Mouse (Mus musculus) cortical plate, adult 2 months (tissue): ENCODE measurements around the gene Cox6b1. TPM values are rescaled to one million over a fixed set of nuclear protein-coding genes. Genes with fewer than 3 reads are reported as not detected.
A peak's percentile ranks its signal among the peaks of the same experiment; 100 is the strongest.

ENCODE experiments used
- H3K27ac ChIP-seq: fragments of 200-500 bp; 2 replicates; pipeline ENCODE4 v1.5.1; 2012; ENCODE audit warnings: low read length, control low read depth, inconsistent platforms; ENCODE audit not compliant: insufficient read depth
- H3K4me1 ChIP-seq: fragments of 200-500 bp; 2 replicates; pipeline ENCODE4 v1.6.1; 2011; ENCODE audit warnings: low read length; ENCODE audit not compliant: control insufficient read depth, insufficient read depth
- H3K4me3 ChIP-seq: fragments of 200-500 bp; 2 replicates; pipeline ENCODE4 v1.5.1; 2011; ENCODE audit warnings: mild to moderate bottlenecking, low read length, control low read depth; ENCODE audit not compliant: insufficient read depth
- CTCF ChIP-seq: fragments of 200-500 bp; IDR thresholded peaks from 2 replicates; pipeline ENCODE4 v1.5.1; 2011; ENCODE audit warnings: mild to moderate bottlenecking, control low read depth, low read length; ENCODE audit not compliant: insufficient read depth; ENCODE audit errors: extremely low read depth
- POLR2A ChIP-seq: fragments of 200-500 bp; IDR thresholded peaks from 2 replicates; pipeline ENCODE4 v1.6.1; 2011; ENCODE audit warnings: mild to moderate bottlenecking, low read length, control low read depth; ENCODE audit not compliant: insufficient read depth; ENCODE audit errors: extremely low read depth
- polyA plus RNA-seq: library from polyadenylated mRNA; depleted of rRNA; stranded (reverse); fragments of >200 nt; gene quantifications from 2 replicates; pipeline ENCODE4 v1.2.3, GENCODE M21; 2012

The Cox6b1 gene
- polyA plus RNA-seq, 1 experiment: 1,068 TPM

DNA sequence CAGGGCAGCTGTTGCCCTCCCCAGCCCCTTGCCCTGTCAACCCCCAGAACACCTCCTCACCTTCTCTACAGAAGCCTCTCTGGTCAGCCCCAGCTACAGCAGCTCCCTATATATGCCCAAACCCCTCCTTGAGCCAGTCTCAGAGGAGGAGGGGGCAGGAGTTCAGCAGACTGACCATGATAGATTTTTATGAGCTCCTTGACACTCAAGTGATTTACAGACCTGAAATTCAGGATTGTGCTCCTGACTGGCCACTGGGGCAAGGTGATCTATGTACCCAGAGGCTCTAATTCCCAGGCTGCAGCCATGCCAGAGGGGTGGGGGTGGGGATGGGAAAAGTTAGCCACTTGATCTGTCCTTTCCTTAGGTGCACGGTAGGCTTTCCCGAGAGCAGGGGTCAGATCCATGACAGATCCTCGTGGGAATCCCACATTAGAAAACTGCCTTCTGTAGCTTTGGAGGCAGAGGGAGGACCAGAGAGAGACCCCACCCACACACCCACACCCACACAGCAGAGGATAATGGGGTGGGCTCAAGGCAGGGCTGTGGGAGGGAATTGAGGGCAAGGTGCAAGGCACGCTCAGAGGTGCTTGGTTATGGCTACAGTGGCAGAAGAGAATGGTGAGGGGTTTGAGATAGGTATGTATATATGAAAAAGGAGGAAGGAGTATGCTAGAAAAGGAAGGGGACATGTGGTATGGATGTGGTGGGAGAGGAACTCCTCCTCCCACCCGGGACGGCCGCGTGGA lies 13.1 kb downstream of the Cox6b1 start, which contains the start of gene Upk1a:
TSS of gene Upk1a (minus strand) at position 194 of the 749 bp plus-strand sequence.
- Histone ChIP-seq H3K4me3 (no peak within 1 kb of the TSS), H3K27ac (no peak within 1 kb of the TSS), H3K4me1 (no peaks in the 10 kb centered on the region)
- TF ChIP-seq CTCF: no peak
- TF ChIP-seq POLR2A: no peak

DNA sequence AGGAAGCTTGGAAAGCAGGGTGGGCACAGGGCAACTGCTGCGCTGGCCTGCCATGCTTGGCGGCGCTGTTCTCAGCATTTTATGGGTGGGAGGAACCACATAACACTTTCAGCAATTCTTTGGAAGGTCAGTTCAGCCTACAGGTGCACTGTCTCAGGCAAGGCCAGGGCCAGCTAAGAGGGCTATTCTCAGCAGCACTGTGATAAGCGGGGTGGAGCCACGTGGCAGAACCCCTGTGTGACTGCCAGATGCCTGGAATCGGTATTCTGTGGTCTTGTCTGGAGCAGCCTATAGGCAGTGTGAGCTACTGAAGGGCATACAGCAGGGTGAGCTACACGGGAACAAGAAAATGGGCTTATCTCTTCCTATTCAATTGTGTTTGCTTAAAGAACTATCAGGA lies 15.9 kb downstream of the Cox6b1 start:
- no peak overlapping the region for H3K4me3 ChIP-seq
- TF ChIP-seq POLR2A (no peak), CTCF (no peak)
- H3K27ac ChIP-seq: no peak overlapping the region
- H3K4me1 ChIP-seq: no peaks in the 10 kb centered on the region

DNA sequence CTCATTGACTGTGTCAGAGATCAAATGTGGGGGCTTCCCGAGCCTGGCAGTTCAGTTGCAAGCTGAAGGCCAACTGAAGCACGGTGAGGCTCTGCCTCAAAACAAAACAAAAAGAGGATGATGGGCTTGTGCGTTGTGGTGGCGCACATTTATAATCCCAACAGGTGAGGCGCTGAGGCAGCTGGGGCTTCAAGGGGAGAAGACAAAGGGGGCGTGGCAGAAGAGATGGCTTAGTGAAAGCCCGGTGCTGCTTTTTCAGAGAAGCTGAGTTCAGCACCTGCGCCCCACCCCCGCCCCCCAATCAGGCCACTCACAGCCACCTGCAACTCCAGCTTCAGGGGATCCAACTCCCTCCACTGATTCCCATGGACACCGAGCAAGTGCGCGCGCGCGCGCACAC lies 17.5 kb downstream of the Cox6b1 start:
- Histone ChIP-seq H3K27ac (no peak overlapping the region), H3K4me3 (no peak overlapping the region), H3K4me1 (no peaks in the 10 kb centered on the region)
- no peak for TF ChIP-seq CTCF
- no peak for TF ChIP-seq POLR2A

DNA sequence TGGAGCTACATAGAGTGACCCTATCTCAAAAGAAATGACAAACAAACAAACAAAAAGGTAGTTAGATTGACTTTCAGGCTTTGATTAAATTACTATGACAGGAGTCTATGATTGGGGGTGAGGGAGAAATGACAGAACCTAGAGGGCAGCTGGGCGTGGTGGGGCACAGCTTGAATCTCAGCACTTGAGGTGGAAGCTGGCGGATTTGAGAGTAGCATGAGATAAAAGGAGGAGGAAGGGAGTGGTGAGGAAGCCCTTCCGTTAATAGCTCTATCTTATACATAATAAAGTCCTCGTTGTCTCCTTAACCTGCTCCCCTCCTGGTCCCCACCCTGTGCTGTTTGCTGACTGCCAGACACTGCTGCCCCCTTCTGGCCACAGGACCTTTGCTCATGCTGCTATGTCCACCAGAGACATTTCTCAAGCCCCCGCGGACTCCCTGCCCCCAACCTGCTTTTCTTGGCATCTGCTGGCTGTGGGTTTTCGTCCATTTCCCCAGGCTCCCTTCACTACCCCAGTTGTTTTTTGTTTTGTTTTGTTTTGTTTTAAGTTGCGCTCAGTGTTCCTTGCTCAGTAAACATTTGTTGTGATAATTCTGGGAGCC lies 18.1 kb downstream of the Cox6b1 start:
- TF ChIP-seq CTCF (peak; percentile 45), POLR2A (no peak)
- Histone ChIP-seq H3K4me1 (no peaks in the 10 kb centered on the region), H3K27ac (no peak overlapping the region)

DNA sequence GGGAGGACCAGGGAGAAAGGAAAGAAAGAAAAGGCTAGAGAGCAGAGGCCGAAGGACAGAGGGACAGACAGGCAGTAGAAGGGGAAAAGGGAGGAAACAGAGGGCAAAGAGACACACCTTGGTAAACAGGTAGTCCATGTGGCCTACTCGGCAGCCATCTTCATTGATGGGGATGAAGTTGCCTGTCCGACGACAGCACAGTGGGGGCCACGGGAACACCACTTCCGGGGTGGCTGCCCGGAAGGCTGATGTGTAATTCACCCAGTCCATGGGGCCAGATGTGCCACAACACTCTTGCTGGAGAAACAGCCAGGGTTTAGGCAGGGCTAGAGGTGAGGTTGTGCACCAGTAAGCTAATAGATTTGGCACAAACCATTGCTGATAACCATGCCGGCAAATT lies 21.0 kb downstream of the Cox6b1 start:
- no peak overlapping the region for H3K27ac ChIP-seq
- TF ChIP-seq POLR2A: no peak
- TF ChIP-seq CTCF: no peak
- no peak overlapping the region for H3K4me3 ChIP-seq
- H3K4me1 ChIP-seq: no peaks in the 10 kb centered on the region

More for the DNA sequence above, 18.1 kb downstream of the Cox6b1 start:
- no peak overlapping the region for H3K4me3 ChIP-seq

- no peaks in the 10 kb centered on the region for H3K4me1 ChIP-seq
- H3K4me3 ChIP-seq: no peak overlapping the region
- H3K27ac ChIP-seq: no peak overlapping the region
- TF ChIP-seq POLR2A (no peak), CTCF (no peak)
Measured at GRCm38 (mm10) chr7:30604424-30604823, 21.5 kb downstream of the Cox6b1 start.

- Histone ChIP-seq H3K4me3 (no peak overlapping the region), H3K27ac (no peak overlapping the region), H3K4me1 (no peaks in the 10 kb centered on the region)
- TF ChIP-seq POLR2A (no peak), CTCF (no peak)
Measured at GRCm38 (mm10) chr7:30602583-30602982, 23.4 kb downstream of the Cox6b1 start.

DNA sequence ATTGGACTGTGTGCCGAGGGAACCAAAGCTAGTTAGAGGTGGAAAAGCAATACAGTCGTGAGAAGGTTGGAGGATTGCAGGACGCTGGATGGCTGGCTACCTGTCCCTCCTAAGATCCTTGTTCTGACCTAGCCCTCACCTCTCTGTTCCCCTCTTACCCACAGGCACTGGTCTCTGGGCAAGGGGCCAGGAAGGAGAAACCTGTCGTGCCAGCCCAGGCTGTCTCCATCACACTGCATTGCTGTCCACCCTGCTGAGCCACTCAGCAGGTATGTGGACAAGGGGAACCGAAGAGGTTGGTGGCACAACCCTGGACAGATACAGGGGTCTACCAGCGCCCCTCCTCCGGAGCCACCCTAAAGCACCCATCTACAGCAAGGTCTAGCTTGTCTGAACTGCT lies 25.3 kb downstream of the Cox6b1 start:
- no peak overlapping the region for H3K27ac ChIP-seq
- no peak overlapping the region for H3K4me3 ChIP-seq
- H3K4me1 ChIP-seq: no peaks in the 10 kb centered on the region
- TF ChIP-seq CTCF (no peak), POLR2A (no peak)

GRCm38 (mm10) chr7:30599933-30600353 lies 26.0 kb downstream of the Cox6b1 start:
- no peak overlapping the region for H3K4me3 ChIP-seq
- no peak overlapping the region for H3K27ac ChIP-seq
- 0 out of 2 replicates have a peak, but pooled peaks have one; percentile 18 for TF ChIP-seq POLR2A
- TF ChIP-seq CTCF: no peak
- H3K4me1 ChIP-seq: no peaks in the 10 kb centered on the region

DNA sequence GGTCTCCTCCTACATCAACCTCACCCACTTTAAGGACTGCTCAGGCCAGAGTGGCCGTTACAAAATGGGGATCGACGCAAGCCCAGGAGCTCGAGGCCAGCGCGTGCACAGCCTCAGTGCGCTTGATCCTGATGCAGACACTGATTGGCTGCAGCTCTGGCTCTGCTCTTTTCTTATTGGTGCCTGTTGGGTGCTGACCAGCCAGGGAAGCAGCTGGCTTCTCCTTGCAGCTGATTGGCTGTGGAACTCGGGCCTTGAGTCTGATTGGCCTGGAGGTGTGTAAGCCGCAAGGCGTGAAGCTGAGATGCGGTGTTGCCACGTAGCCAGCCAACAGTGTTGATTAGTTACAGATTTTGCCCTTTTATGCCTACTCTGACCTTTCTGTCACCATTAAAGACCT lies 27.2 kb downstream of the Cox6b1 start, which contains the start of gene Zbtb32:
TSS of gene Zbtb32 (minus strand) at position 124 of the 400 bp plus-strand sequence.
- Histone ChIP-seq H3K4me3 (no peak within 1 kb of the TSS), H3K27ac (no peak within 1 kb of the TSS)

More for the DNA sequence above, 27.2 kb downstream of the Cox6b1 start, which contains the start of gene Zbtb32:
- H3K4me1 ChIP-seq: no peaks in the 10 kb centered on the region
- no peak for TF ChIP-seq CTCF
